Mouse (Mus musculus): Measurements from ENCODE around the gene Fam19a2. TPM values are rescaled to one million over a fixed set of nuclear protein-coding genes. Genes with fewer than 3 reads are reported as not detected.

Gene Fam19a2
- polyA plus RNA-seq, 1 experiment from 2014 or later = 46.9 TPM

- H3K4me3 ChIP-seq (replicated peaks; ENCODE audit: low read length) = no peak overlapping the region
- H3K9ac ChIP-seq = no peak overlapping the region
- whole genome bisulfite sequencing = 63% methylated on average over 10 of the region's 10 CpGs
These were observed 4.8 kb downstream of the Fam19a2 start for GRCm38 (mm10) chr10:123268568-123268967.

GRCm38 (mm10) chr10:123274554-123274953 lies 10.8 kb downstream of the Fam19a2 start:
- H3K9me3 ChIP-seq (ENCODE audit: control insufficient read depth, low read length) = no peaks in the 10 kb centered on the region
- no peak overlapping the region for H3K4me3 ChIP-seq (replicated peaks; ENCODE audit: low read length)
- H3K9ac ChIP-seq = no peak overlapping the region
- no peaks in the 10 kb centered on the region for H3K27me3 ChIP-seq (ENCODE audit: control insufficient read depth, insufficient read depth, low read length)
- ATAC-seq (ENCODE audit: low FRiP score) (no peak), DNase-seq (ENCODE audit: low spot score) (no peak)
- 70% methylated on average over 11 of the region's 11 CpGs for WGBS
- no peak overlapping the region for H3K27ac ChIP-seq
- no peaks in the 10 kb centered on the region for H3K36me3 ChIP-seq (replicated peaks; ENCODE audit: control insufficient read depth, insufficient read depth)
- no peak overlapping the region for H3K4me2 ChIP-seq (replicated peaks)
- no peaks in the 10 kb centered on the region for H3K4me1 ChIP-seq (replicated peaks; ENCODE audit: control insufficient read depth, insufficient read depth, low read length)

More at GRCm38 (mm10) chr10:123268568-123268967, 4.8 kb downstream of the Fam19a2 start:
- Histone ChIP-seq H3K9me3 (ENCODE audit: control insufficient read depth, low read length) (no peaks in the 10 kb centered on the region), H3K4me2 (replicated peaks) (peak overlapping the region; percentile 81), H3K4me1 (replicated peaks; ENCODE audit: control insufficient read depth, insufficient read depth, low read length) (0 out of 2 replicates have a peak, but pooled peaks cover 6% of the 10 kb centered on the region), H3K27ac (no peak overlapping the region), H3K27me3 (ENCODE audit: control insufficient read depth, insufficient read depth, low read length) (no peaks in the 10 kb centered on the region), H3K36me3 (replicated peaks; ENCODE audit: control insufficient read depth, insufficient read depth) (no peaks in the 10 kb centered on the region)
- no peak for DNase-seq (ENCODE audit: low spot score)
- ATAC-seq (ENCODE audit: low FRiP score) = no peak

GRCm38 (mm10) chr10:123307300-123307699 lies 43.5 kb downstream of the Fam19a2 start:
- no peak overlapping the region for H3K4me3 ChIP-seq (replicated peaks; ENCODE audit: low read length)
- no peaks in the 10 kb centered on the region for H3K4me1 ChIP-seq (replicated peaks; ENCODE audit: control insufficient read depth, insufficient read depth, low read length)
- no peaks in the 10 kb centered on the region for H3K36me3 ChIP-seq (replicated peaks; ENCODE audit: control insufficient read depth, insufficient read depth)
- no peaks in the 10 kb centered on the region for H3K27me3 ChIP-seq (ENCODE audit: control insufficient read depth, insufficient read depth, low read length)
- ATAC-seq (ENCODE audit: low FRiP score) = no peak
- no peak overlapping the region for H3K27ac ChIP-seq
- DNase-seq (ENCODE audit: low spot score) = no peak
- H3K9ac ChIP-seq = no peak overlapping the region
- no peak overlapping the region for H3K4me2 ChIP-seq (replicated peaks)
- no peaks in the 10 kb centered on the region for H3K9me3 ChIP-seq (ENCODE audit: control insufficient read depth, low read length)

GRCm38 (mm10) chr10:123326271-123326670 lies 62.5 kb downstream of the Fam19a2 start:
- Histone ChIP-seq H3K4me2 (replicated peaks) (no peak overlapping the region), H3K4me1 (replicated peaks; ENCODE audit: control insufficient read depth, insufficient read depth, low read length) (no peaks in the 10 kb centered on the region), H3K9ac (no peak overlapping the region), H3K4me3 (replicated peaks; ENCODE audit: low read length) (no peak overlapping the region), H3K36me3 (replicated peaks; ENCODE audit: control insufficient read depth, insufficient read depth) (no peaks in the 10 kb centered on the region), H3K27ac (no peak overlapping the region), H3K27me3 (ENCODE audit: control insufficient read depth, insufficient read depth, low read length) (no peaks in the 10 kb centered on the region), H3K9me3 (ENCODE audit: control insufficient read depth, low read length) (no peaks in the 10 kb centered on the region)
- 82% methylated on average over 3 of the region's 3 CpGs for WGBS
- DNase-seq (ENCODE audit: low spot score) = no peak
- ATAC-seq (ENCODE audit: low FRiP score) = no peak

GRCm38 (mm10) chr10:123341280-123341679 lies 77.5 kb downstream of the Fam19a2 start:
- no peak for ATAC-seq (ENCODE audit: low FRiP score)
- Histone ChIP-seq H3K4me1 (replicated peaks; ENCODE audit: control insufficient read depth, insufficient read depth, low read length) (0 out of 2 replicates have a peak, but pooled peaks cover 4% of the 10 kb centered on the region), H3K27me3 (ENCODE audit: control insufficient read depth, insufficient read depth, low read length) (no peaks in the 10 kb centered on the region), H3K27ac (no peak overlapping the region), H3K36me3 (replicated peaks; ENCODE audit: control insufficient read depth, insufficient read depth) (no peaks in the 10 kb centered on the region), H3K4me3 (replicated peaks; ENCODE audit: low read length) (no peak overlapping the region), H3K9ac (no peak overlapping the region), H3K9me3 (ENCODE audit: control insufficient read depth, low read length) (no peaks in the 10 kb centered on the region), H3K4me2 (replicated peaks) (no peak overlapping the region)
- WGBS = 72% methylated on average over 5 of the region's 5 CpGs
- no peak for DNase-seq (ENCODE audit: low spot score)

GRCm38 (mm10) chr10:123342591-123343236 lies 78.9 kb downstream of the Fam19a2 start:
- Histone ChIP-seq H3K9me3 (ENCODE audit: control insufficient read depth, low read length) (no peaks in the 10 kb centered on the region), H3K9ac (no peak overlapping the region), H3K27me3 (ENCODE audit: control insufficient read depth, insufficient read depth, low read length) (no peaks in the 10 kb centered on the region), H3K27ac (no peak overlapping the region), H3K4me2 (replicated peaks) (no peak overlapping the region), H3K4me3 (replicated peaks; ENCODE audit: low read length) (no peak overlapping the region), H3K36me3 (replicated peaks; ENCODE audit: control insufficient read depth, insufficient read depth) (no peaks in the 10 kb centered on the region), H3K4me1 (replicated peaks; ENCODE audit: control insufficient read depth, insufficient read depth, low read length) (0 out of 2 replicates have a peak, but pooled peaks cover 4% of the 10 kb centered on the region)
- DNase-seq (ENCODE audit: low spot score) = peak; percentile 79
- ATAC-seq (ENCODE audit: low FRiP score) = no peak
- WGBS = 23% methylated on average over 5 of the region's 5 CpGs

- H3K27ac ChIP-seq = no peak overlapping the region
- WGBS = 95% methylated on average over 8 of the region's 8 CpGs
- ATAC-seq (ENCODE audit: low FRiP score) (no peak), DNase-seq (ENCODE audit: low spot score) (no peak)
- no peak overlapping the region for H3K4me2 ChIP-seq (replicated peaks)
- H3K4me1 ChIP-seq (replicated peaks; ENCODE audit: control insufficient read depth, insufficient read depth, low read length) = 0 out of 2 replicates have a peak, but pooled peaks cover 1% of the 10 kb centered on the region
- H3K9me3 ChIP-seq (ENCODE audit: control insufficient read depth, low read length) = no peaks in the 10 kb centered on the region
- no peak overlapping the region for H3K4me3 ChIP-seq (replicated peaks; ENCODE audit: low read length)
- no peaks in the 10 kb centered on the region for H3K27me3 ChIP-seq (ENCODE audit: control insufficient read depth, insufficient read depth, low read length)
- no peak overlapping the region for H3K9ac ChIP-seq
- no peaks in the 10 kb centered on the region for H3K36me3 ChIP-seq (replicated peaks; ENCODE audit: control insufficient read depth, insufficient read depth)
These were observed 82.5 kb downstream of the Fam19a2 start for GRCm38 (mm10) chr10:123346301-123346700.

- H3K36me3 ChIP-seq (replicated peaks; ENCODE audit: control insufficient read depth, insufficient read depth) = no peaks in the 10 kb centered on the region
- WGBS = 85% methylated on average over 5 of the region's 5 CpGs
- no peaks in the 10 kb centered on the region for H3K4me1 ChIP-seq (replicated peaks; ENCODE audit: control insufficient read depth, insufficient read depth, low read length)
- H3K27ac ChIP-seq = no peak overlapping the region
- ATAC-seq (ENCODE audit: low FRiP score) = no peak
- DNase-seq (ENCODE audit: low spot score) = no peak
- no peak overlapping the region for H3K4me2 ChIP-seq (replicated peaks)
- no peaks in the 10 kb centered on the region for H3K27me3 ChIP-seq (ENCODE audit: control insufficient read depth, insufficient read depth, low read length)
- no peak overlapping the region for H3K9ac ChIP-seq
- H3K4me3 ChIP-seq (replicated peaks; ENCODE audit: low read length) = no peak overlapping the region
- no peaks in the 10 kb centered on the region for H3K9me3 ChIP-seq (ENCODE audit: control insufficient read depth, low read length)
These were observed 89.9 kb downstream of the Fam19a2 start for GRCm38 (mm10) chr10:123353667-123354066.

- 79% methylated on average over 6 of the region's 6 CpGs for WGBS
- Histone ChIP-seq H3K4me3 (replicated peaks; ENCODE audit: low read length) (no peak overlapping the region), H3K27ac (no peak overlapping the region), H3K4me2 (replicated peaks) (no peak overlapping the region), H3K9me3 (ENCODE audit: control insufficient read depth, low read length) (no peaks in the 10 kb centered on the region), H3K9ac (no peak overlapping the region), H3K4me1 (replicated peaks; ENCODE audit: control insufficient read depth, insufficient read depth, low read length) (0 out of 2 replicates have a peak, but pooled peaks cover 4% of the 10 kb centered on the region), H3K36me3 (replicated peaks; ENCODE audit: control insufficient read depth, insufficient read depth) (no peaks in the 10 kb centered on the region), H3K27me3 (ENCODE audit: control insufficient read depth, insufficient read depth, low read length) (no peaks in the 10 kb centered on the region)
- DNase-seq (ENCODE audit: low spot score) (no peak), ATAC-seq (ENCODE audit: low FRiP score) (no peak)
These were observed 93.2 kb downstream of the Fam19a2 start for GRCm38 (mm10) chr10:123357010-123357409.
